Mouse (Mus musculus): ENCODE results near the gene Lin52. TPM values are rescaled to one million over a fixed set of nuclear protein-coding genes. Genes with fewer than 3 reads are reported as not detected.

Gene Lin52
- polyA plus RNA-seq, 1 experiment from 2014 or later, result 8.5 TPM

GRCm38 (mm10) chr12:84438697-84439096, 12.5 kb upstream of the Lin52 start:
- H3K9ac ChIP-seq (ENCODE audit: low read length), result no peak overlapping the region
- H3K4me3 ChIP-seq (ENCODE audit: low read depth, low read length), result no peak overlapping the region
- no peak overlapping the region for H3K27ac ChIP-seq (replicated peaks)
- 59% methylated on average over 2 of the region's 2 CpGs for WGBS
- H3K4me1 ChIP-seq (replicated peaks; ENCODE audit: control insufficient read depth, insufficient read depth), result no peaks in the 10 kb centered on the region
- DNase-seq (ENCODE audit: low spot score) (no peak), ATAC-seq (ENCODE audit: low FRiP score, low TSS enrichment) (no peak)
- no peaks in the 10 kb centered on the region for H3K9me3 ChIP-seq (ENCODE audit: control insufficient read depth, low read length)
- H3K27me3 ChIP-seq (ENCODE audit: control insufficient read depth, insufficient read depth, low read length), result no peaks in the 10 kb centered on the region
- peaks cover 6% of the 10 kb centered on the region for H3K36me3 ChIP-seq (ENCODE audit: control insufficient read depth, insufficient read depth, low read length)
- no peak overlapping the region for H3K4me2 ChIP-seq (replicated peaks; ENCODE audit: low read depth)
- TF ChIP-seq EP300 (optimal IDR thresholded peaks at IDR 0.05) (no peak), CTCF (IDR thresholded peaks at IDR 0.05; ENCODE audit: low read depth) (no peak)

GRCm38 (mm10) chr12:84442526-84442925, 8.7 kb upstream of the Lin52 start:
- no peak overlapping the region for H3K27ac ChIP-seq (replicated peaks)
- H3K4me2 ChIP-seq (replicated peaks; ENCODE audit: low read depth), result no peak overlapping the region
- H3K9ac ChIP-seq (ENCODE audit: low read length), result no peak overlapping the region
- H3K27me3 ChIP-seq (ENCODE audit: control insufficient read depth, insufficient read depth, low read length), result no peaks in the 10 kb centered on the region
- H3K9me3 ChIP-seq (ENCODE audit: control insufficient read depth, low read length), result no peaks in the 10 kb centered on the region
- 61% methylated on average over 4 of the region's 4 CpGs for WGBS
- H3K36me3 ChIP-seq (ENCODE audit: control insufficient read depth, insufficient read depth, low read length), result peaks cover 4% of the 10 kb centered on the region
- TF ChIP-seq EP300 (optimal IDR thresholded peaks at IDR 0.05), result no peak
- TF ChIP-seq CTCF (IDR thresholded peaks at IDR 0.05; ENCODE audit: low read depth), result no peak
- no peaks in the 10 kb centered on the region for H3K4me1 ChIP-seq (replicated peaks; ENCODE audit: control insufficient read depth, insufficient read depth)
- DNase-seq (ENCODE audit: low spot score) (no peak), ATAC-seq (ENCODE audit: low FRiP score, low TSS enrichment) (no peak)
- H3K4me3 ChIP-seq (ENCODE audit: low read depth, low read length), result no peak overlapping the region

- no peaks in the 10 kb centered on the region for H3K27me3 ChIP-seq (ENCODE audit: control insufficient read depth, insufficient read depth, low read length)
- WGBS, result 74% methylated on average over 1 of the region's 1 CpGs
- no peak overlapping the region for H3K27ac ChIP-seq (replicated peaks)
- TF ChIP-seq EP300 (optimal IDR thresholded peaks at IDR 0.05) (no peak), CTCF (IDR thresholded peaks at IDR 0.05; ENCODE audit: low read depth) (no peak)
- no peak overlapping the region for H3K4me2 ChIP-seq (replicated peaks; ENCODE audit: low read depth)
- ATAC-seq (ENCODE audit: low FRiP score, low TSS enrichment) (no peak), DNase-seq (ENCODE audit: low spot score) (no peak)
- no peaks in the 10 kb centered on the region for H3K9me3 ChIP-seq (ENCODE audit: control insufficient read depth, low read length)
- H3K36me3 ChIP-seq (ENCODE audit: control insufficient read depth, insufficient read depth, low read length), result no peaks in the 10 kb centered on the region
- no peak overlapping the region for H3K4me3 ChIP-seq (ENCODE audit: low read depth, low read length)
- no peaks in the 10 kb centered on the region for H3K4me1 ChIP-seq (replicated peaks; ENCODE audit: control insufficient read depth, insufficient read depth)
- H3K9ac ChIP-seq (ENCODE audit: low read length), result no peak overlapping the region
Measured at GRCm38 (mm10) chr12:84447386-84447785, 3.8 kb upstream of the Lin52 start.

GRCm38 (mm10) chr12:84448181-84448580, 3.0 kb upstream of the Lin52 start:
- TF ChIP-seq CTCF (IDR thresholded peaks at IDR 0.05; ENCODE audit: low read depth) (no peak), EP300 (optimal IDR thresholded peaks at IDR 0.05) (no peak)
- H3K4me2 ChIP-seq (replicated peaks; ENCODE audit: low read depth), result no peak overlapping the region
- H3K4me3 ChIP-seq (ENCODE audit: low read depth, low read length), result no peak overlapping the region
- H3K27ac ChIP-seq (replicated peaks), result no peak overlapping the region
- DNase-seq (ENCODE audit: low spot score), result no peak
- no peak overlapping the region for H3K9ac ChIP-seq (ENCODE audit: low read length)
- 83% methylated on average over 6 of the region's 6 CpGs for WGBS
- H3K27me3 ChIP-seq (ENCODE audit: control insufficient read depth, insufficient read depth, low read length), result no peaks in the 10 kb centered on the region
- H3K36me3 ChIP-seq (ENCODE audit: control insufficient read depth, insufficient read depth, low read length), result no peaks in the 10 kb centered on the region
- no peaks in the 10 kb centered on the region for H3K9me3 ChIP-seq (ENCODE audit: control insufficient read depth, low read length)
- no peak for ATAC-seq (ENCODE audit: low FRiP score, low TSS enrichment)
- H3K4me1 ChIP-seq (replicated peaks; ENCODE audit: control insufficient read depth, insufficient read depth), result no peaks in the 10 kb centered on the region

- Histone ChIP-seq H3K4me3 (ENCODE audit: low read depth, low read length) (peak overlapping the region; percentile 54; the same call in 1 of the 2 replicates), H3K27ac (replicated peaks) (no peak overlapping the region), H3K4me2 (replicated peaks; ENCODE audit: low read depth) (peak overlapping the region; percentile 57), H3K36me3 (ENCODE audit: control insufficient read depth, insufficient read depth, low read length) (no peaks in the 10 kb centered on the region), H3K4me1 (replicated peaks; ENCODE audit: control insufficient read depth, insufficient read depth) (no peaks in the 10 kb centered on the region), H3K9ac (ENCODE audit: low read length) (no peak overlapping the region), H3K9me3 (ENCODE audit: control insufficient read depth, low read length) (no peaks in the 10 kb centered on the region), H3K27me3 (ENCODE audit: control insufficient read depth, insufficient read depth, low read length) (no peaks in the 10 kb centered on the region)
- TF ChIP-seq CTCF (IDR thresholded peaks at IDR 0.05; ENCODE audit: low read depth), result no peak
- TF ChIP-seq EP300 (optimal IDR thresholded peaks at IDR 0.05), result no peak
- ATAC-seq (ENCODE audit: low FRiP score, low TSS enrichment) (no peak), DNase-seq (ENCODE audit: low spot score) (no peak)
- 46% methylated on average over 10 of the region's 10 CpGs for WGBS
Measured at GRCm38 (mm10) chr12:84449887-84450286, 1.3 kb upstream of the Lin52 start.

- Histone ChIP-seq H3K4me2 (replicated peaks; ENCODE audit: low read depth) (peak overlapping the region; percentile 57), H3K4me3 (ENCODE audit: low read depth, low read length) (peak overlapping the region; percentile 54), H3K36me3 (ENCODE audit: control insufficient read depth, insufficient read depth, low read length) (no peaks in the 10 kb centered on the region), H3K27me3 (ENCODE audit: control insufficient read depth, insufficient read depth, low read length) (no peaks in the 10 kb centered on the region), H3K9ac (ENCODE audit: low read length) (peak overlapping the region; percentile 66), H3K4me1 (replicated peaks; ENCODE audit: control insufficient read depth, insufficient read depth) (no peaks in the 10 kb centered on the region), H3K9me3 (ENCODE audit: control insufficient read depth, low read length) (no peaks in the 10 kb centered on the region), H3K27ac (replicated peaks) (peak overlapping the region; percentile 87)
- peak; percentile 67 for DNase-seq (ENCODE audit: low spot score)
- TF ChIP-seq CTCF (IDR thresholded peaks at IDR 0.05; ENCODE audit: low read depth) (no peak), EP300 (optimal IDR thresholded peaks at IDR 0.05) (no peak)
- peak; percentile 39 for ATAC-seq (ENCODE audit: low FRiP score, low TSS enrichment)
- 0% methylated on average over 6 of the region's 6 CpGs for WGBS
Measured at GRCm38 (mm10) chr12:84450351-84450717, 888 bp upstream of the Lin52 start.
